Mouse (Mus musculus) hindbrain, embryonic 14.5 days (tissue): ENCODE results near the gene Ldlrad2. TPM values are rescaled to one million over a fixed set of nuclear protein-coding genes. Genes with fewer than 3 reads are reported as not detected.

Experiments
- ATAC-seq: fragments of 200-750 bp; cut with Nextera tagmentation; 2 replicates; pipeline ENCODE4 v1.8.0; 2017; ENCODE audit warnings: moderate number of reproducible peaks, mild to moderate bottlenecking, moderate TSS enrichment, moderate library complexity; ENCODE audit not compliant: low FRiP score
- DNase-seq: peaks from one replicate; pipeline ENCODE4 v3.0.0-alpha.2; 2015; ENCODE audit warnings: low spot score
- H3K27ac ChIP-seq: fragments of 300-500 bp; sonication (generic); 2 replicates; pipeline ENCODE4 v1.5.1; 2014; ENCODE audit warnings: mild to moderate bottlenecking, moderate library complexity
- H3K27me3 ChIP-seq: fragments of 300-500 bp; sonication (generic); 2 replicates; pipeline ENCODE4 v1.6.1; 2014; ENCODE audit warnings: mild to moderate bottlenecking, low read length, mixed read lengths; ENCODE audit not compliant: control insufficient read depth, insufficient read depth
- H3K36me3 ChIP-seq: fragments of 300-500 bp; sonication (generic); replicated peaks from 2 replicates; pipeline ENCODE4 v1.6.1; 2014; ENCODE audit not compliant: control insufficient read depth, insufficient read depth
- H3K4me1 ChIP-seq: fragments of 300-500 bp; sonication (generic); replicated peaks from 2 replicates; pipeline ENCODE4 v1.6.1; 2014; ENCODE audit warnings: antibody characterized with exemption, low read length, mixed read lengths; ENCODE audit not compliant: control insufficient read depth, insufficient read depth
- H3K4me2 ChIP-seq: fragments of 300-500 bp; sonication (generic); replicated peaks from 2 replicates; pipeline ENCODE4 v1.6.1; 2014; ENCODE audit warnings: mild to moderate bottlenecking, moderate library complexity
- H3K4me3 ChIP-seq: fragments of 300-500 bp; sonication (generic); replicated peaks from 2 replicates; pipeline ENCODE4 v1.5.1; 2014; ENCODE audit warnings: mild to moderate bottlenecking, low read length
- H3K9ac ChIP-seq: fragments of 300-500 bp; sonication (generic); 2 replicates; pipeline ENCODE4 v1.6.1; 2014
- H3K9me3 ChIP-seq: fragments of 300-500 bp; sonication (generic); 2 replicates; pipeline ENCODE4 v1.6.1; 2016; ENCODE audit warnings: low read length; ENCODE audit not compliant: control insufficient read depth
- WGBS: fragments of 180-500 bp; shearing (Covaris S2); extraction: QIAGEN DNeasy Blood & Tissue Kit; methylation state at CpG from one replicate; pipeline ENCODE4 v1.1.7; 2014; 5-methylcytosine and 5-hydroxymethylcytosine counted together
- polyA plus RNA-seq: library from polyadenylated mRNA; unstranded; fragments of >200 nt; fragmentation: Nextera tagmentation; extraction: Ambion mirVana; gene quantifications from 2 replicates; pipeline ENCODE4 v1.2.1, GENCODE M21; 2014

Ldlrad2 gene
- 0.57 TPM in 1 of 2 replicates, not detected in the other for polyA plus RNA-seq

DNA sequence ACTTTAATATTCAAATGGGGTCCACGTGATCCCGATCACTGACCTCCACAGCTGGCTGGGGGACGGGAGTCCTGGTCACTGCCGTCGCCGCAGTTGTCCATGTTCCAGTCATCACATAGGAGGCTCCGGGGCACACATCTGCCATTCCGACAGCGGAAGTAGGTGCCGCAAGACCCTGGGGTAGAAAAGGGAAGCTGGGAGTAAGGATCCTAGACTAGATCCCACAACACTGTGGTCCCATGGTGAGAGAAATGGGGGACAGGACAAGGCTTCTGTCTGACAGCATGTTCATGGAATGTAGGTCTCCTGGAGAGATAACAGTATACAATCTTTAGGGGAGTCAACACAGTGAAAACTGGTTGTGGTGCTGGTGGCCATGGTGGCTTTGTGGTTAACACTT lies at the start of gene Ldlrad2:
TSS of gene Ldlrad2 (minus strand) at position 101 of the 400 bp plus-strand sequence.
- peaks cover 13% of the 10 kb centered on the region for H3K27me3 ChIP-seq
- no peak within 1 kb of the TSS for H3K4me2 ChIP-seq
- ATAC-seq (no peak), DNase-seq (no peak)
- H3K4me1 ChIP-seq, result peaks cover 5% of the 10 kb centered on the region; the same call in 1 of the 2 replicates
- H3K9me3 ChIP-seq, result no peaks in the 10 kb centered on the region
- WGBS, result 78% methylated on average over 10 of the region's 10 CpGs
- no peaks in the 10 kb centered on the region for H3K36me3 ChIP-seq
- H3K4me3 ChIP-seq, result no peak within 1 kb of the TSS
- no peak within 1 kb of the TSS for H3K9ac ChIP-seq
- no peak within 1 kb of the TSS for H3K27ac ChIP-seq

- ATAC-seq (no peak), DNase-seq (no peak)
- H3K36me3 ChIP-seq, result peaks cover 93% of the 10 kb centered on the region
- H3K4me3 ChIP-seq, result no peak overlapping the region
- WGBS, result 93% methylated on average over 8 of the region's 8 CpGs
- no peak overlapping the region for H3K9ac ChIP-seq
- H3K27me3 ChIP-seq, result no peaks in the 10 kb centered on the region
- H3K27ac ChIP-seq, result no peak overlapping the region
- H3K4me1 ChIP-seq, result no peaks in the 10 kb centered on the region
- H3K9me3 ChIP-seq, result no peaks in the 10 kb centered on the region
- H3K4me2 ChIP-seq, result no peak overlapping the region
Observed at GRCm38 (mm10) chr4:137622847-137623246, 48.5 kb upstream of the Ldlrad2 start.

DNA sequence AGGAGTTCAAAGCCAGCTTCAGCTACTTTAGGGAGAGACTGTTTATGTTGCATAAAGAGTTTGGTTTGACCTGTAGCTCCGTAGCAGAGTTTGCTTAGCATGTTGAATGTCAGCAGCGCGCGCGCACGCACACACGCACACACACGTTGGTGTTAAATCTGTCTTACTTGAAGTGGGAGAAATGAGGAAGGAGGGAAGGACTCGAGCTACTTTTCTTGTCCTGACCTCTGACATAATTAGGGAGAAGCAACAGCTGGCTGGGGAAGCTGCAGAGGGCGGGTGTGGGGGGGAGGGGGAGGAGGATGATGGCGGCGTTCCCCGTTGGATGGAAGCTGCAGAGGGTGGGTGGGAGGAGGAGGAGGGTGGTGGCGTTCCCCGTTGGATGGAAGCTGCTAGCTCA lies 35.9 kb upstream of the Ldlrad2 start:
- WGBS, result 83% methylated on average over 15 of the region's 15 CpGs
- no peaks in the 10 kb centered on the region for H3K4me1 ChIP-seq
- ATAC-seq (no peak), DNase-seq (no peak)
- no peaks in the 10 kb centered on the region for H3K9me3 ChIP-seq
- H3K4me2 ChIP-seq, result no peak overlapping the region
- no peak overlapping the region for H3K9ac ChIP-seq
- H3K36me3 ChIP-seq, result peaks cover 97% of the 10 kb centered on the region
- no peak overlapping the region for H3K4me3 ChIP-seq
- no peaks in the 10 kb centered on the region for H3K27me3 ChIP-seq
- H3K27ac ChIP-seq, result no peak overlapping the region

DNA sequence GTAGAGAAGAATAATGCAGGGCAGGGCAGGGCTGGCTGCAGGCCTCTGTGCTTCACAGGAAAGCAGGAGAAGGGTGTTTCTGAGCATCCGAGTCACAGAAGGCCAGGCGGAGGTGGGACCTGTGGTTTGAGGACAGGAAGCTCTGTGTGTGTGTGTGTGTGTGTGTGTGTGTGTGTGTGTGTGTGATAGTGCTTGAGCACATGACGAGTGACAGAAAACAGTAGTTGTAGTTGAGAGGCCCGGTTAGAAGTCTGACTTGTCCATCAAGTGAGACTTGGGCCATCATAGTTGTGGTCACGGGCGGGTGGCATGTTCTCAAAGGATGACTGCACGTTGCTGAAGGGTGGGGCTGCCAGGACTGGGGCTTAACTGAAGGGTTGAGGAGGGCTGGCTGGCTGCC lies 35.3 kb upstream of the Ldlrad2 start:
- H3K4me1 ChIP-seq, result no peaks in the 10 kb centered on the region
- WGBS, result 92% methylated on average over 7 of the region's 7 CpGs

GRCm38 (mm10) chr4:137609281-137609680 lies 34.9 kb upstream of the Ldlrad2 start:
- H3K27ac ChIP-seq, result no peak overlapping the region
- no peak for DNase-seq
- H3K27me3 ChIP-seq, result no peaks in the 10 kb centered on the region
- no peaks in the 10 kb centered on the region for H3K9me3 ChIP-seq
- WGBS, result 88% methylated on average over 7 of the region's 7 CpGs
- no peak overlapping the region for H3K9ac ChIP-seq
- peaks cover 98% of the 10 kb centered on the region for H3K36me3 ChIP-seq
- no peak overlapping the region for H3K4me2 ChIP-seq
- H3K4me1 ChIP-seq, result no peaks in the 10 kb centered on the region
- H3K4me3 ChIP-seq, result no peak overlapping the region
- no peak for ATAC-seq

More for the DNA sequence above, 35.3 kb upstream of the Ldlrad2 start:
- no peaks in the 10 kb centered on the region for H3K27me3 ChIP-seq
- DNase-seq (no peak), ATAC-seq (no peak)
- H3K9ac ChIP-seq, result no peak overlapping the region
- no peak overlapping the region for H3K4me2 ChIP-seq
- no peak overlapping the region for H3K4me3 ChIP-seq
- no peak overlapping the region for H3K27ac ChIP-seq
- no peaks in the 10 kb centered on the region for H3K9me3 ChIP-seq
- peaks cover 98% of the 10 kb centered on the region for H3K36me3 ChIP-seq

- Histone ChIP-seq H3K36me3 (peaks cover 77% of the 10 kb centered on the region), H3K9me3 (no peaks in the 10 kb centered on the region), H3K27me3 (no peaks in the 10 kb centered on the region), H3K4me3 (no peak overlapping the region), H3K4me2 (no peak overlapping the region), H3K27ac (no peak overlapping the region), H3K4me1 (peaks cover 4% of the 10 kb centered on the region; the same call in 1 of the 2 replicates), H3K9ac (no peak overlapping the region)
- ATAC-seq, result no peak
- WGBS, result 100% methylated on average over 2 of the region's 2 CpGs
- no peak for DNase-seq
Observed at GRCm38 (mm10) chr4:137607023-137607422, 32.7 kb upstream of the Ldlrad2 start.

DNA sequence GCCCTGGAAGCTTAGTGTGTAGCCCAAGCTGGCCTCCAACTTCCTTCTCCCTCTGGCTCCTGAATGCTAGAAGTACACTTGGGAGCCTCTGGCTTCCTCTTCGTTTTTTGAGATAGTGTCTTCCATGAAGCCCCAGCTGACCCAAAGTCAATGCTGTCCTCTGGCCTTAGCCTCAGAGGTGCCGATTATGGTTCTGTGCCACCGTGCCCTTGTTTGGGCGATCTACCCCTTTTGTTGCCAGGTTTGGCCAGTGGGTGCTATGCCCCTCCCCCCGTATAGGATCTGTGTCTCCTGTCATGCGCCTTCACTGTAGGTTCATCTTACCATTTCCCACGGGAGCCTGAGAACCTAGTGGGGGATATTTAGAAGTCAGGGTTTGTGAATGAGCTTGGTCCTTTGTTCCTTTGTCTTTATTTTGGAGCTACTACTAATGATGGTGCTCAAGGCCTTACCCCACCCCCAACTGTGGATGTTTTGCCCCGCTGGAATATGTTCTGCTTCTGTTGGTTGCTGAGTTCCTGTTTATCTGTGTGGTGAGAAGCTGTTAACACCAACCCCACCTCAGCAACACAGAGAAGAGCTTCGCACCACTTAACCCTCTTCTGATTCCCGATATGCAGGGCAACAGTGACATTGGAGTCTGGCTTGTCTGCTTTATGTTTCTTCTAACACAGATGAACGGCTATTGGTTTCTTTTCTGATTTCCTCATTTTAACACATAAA lies 29.2 kb upstream of the Ldlrad2 start:
- Histone ChIP-seq H3K9me3 (no peaks in the 10 kb centered on the region), H3K36me3 (peaks cover 44% of the 10 kb centered on the region), H3K27ac (no peak overlapping the region), H3K9ac (no peak overlapping the region), H3K4me3 (no peak overlapping the region), H3K4me2 (no peak overlapping the region), H3K27me3 (no peaks in the 10 kb centered on the region), H3K4me1 (peaks cover 10% of the 10 kb centered on the region)
- 85% methylated on average over 11 of the region's 11 CpGs for WGBS
- ATAC-seq (no peak), DNase-seq (no peak)

DNA sequence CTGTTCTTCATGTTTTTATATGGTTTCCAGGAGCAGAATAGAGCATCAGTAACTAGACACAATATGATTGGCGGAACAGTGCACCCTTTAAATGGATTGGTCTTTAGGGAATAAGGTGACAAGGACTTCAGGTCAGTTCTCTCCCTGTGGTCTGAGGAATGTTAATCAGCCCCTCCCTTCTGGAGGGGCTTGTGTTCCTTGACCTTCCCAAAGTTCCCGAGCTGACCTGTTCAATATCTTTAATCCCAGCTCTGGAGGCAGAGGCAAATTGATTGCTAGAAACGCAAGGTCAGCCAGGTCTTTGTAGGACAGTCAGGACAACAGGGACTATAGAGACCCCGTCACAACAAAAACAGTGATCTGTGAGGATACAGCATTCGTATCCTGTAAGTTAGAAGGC lies 24.2 kb upstream of the Ldlrad2 start:
- H3K27ac ChIP-seq, result no peak overlapping the region
- no peak overlapping the region for H3K4me3 ChIP-seq
- H3K4me1 ChIP-seq, result peaks cover 26% of the 10 kb centered on the region
- DNase-seq, result no peak
- H3K4me2 ChIP-seq, result no peak overlapping the region
- no peaks in the 10 kb centered on the region for H3K27me3 ChIP-seq
- no peak for ATAC-seq
- H3K36me3 ChIP-seq, result no peaks in the 10 kb centered on the region
- WGBS, result 80% methylated on average over 5 of the region's 5 CpGs
- no peaks in the 10 kb centered on the region for H3K9me3 ChIP-seq
- no peak overlapping the region for H3K9ac ChIP-seq

DNA sequence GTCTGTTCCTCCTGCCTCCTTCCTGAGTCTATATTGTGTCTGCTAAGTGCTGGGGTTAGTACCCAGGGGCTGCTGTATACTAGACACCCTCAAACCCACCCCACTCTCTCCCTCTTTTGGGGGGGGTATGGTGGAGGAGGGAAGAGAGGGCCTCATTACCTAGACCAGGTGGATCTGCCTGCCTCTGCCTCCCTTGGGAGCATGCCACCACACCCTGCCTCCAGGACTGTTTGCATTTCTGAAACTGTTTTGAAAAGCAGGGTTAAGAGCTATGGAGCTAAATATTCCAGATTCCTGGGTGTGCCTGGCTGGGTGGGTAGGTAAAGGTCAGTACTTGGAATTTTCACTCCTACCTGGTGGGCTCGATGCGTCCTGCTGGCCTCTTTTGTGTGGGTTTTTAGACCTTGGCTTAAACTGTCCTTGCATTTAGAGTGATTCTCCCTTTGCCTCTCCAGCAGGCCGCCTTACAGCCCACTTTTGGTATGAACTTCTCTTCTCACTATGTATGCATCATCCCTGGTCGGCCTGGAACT lies 22.8 kb upstream of the Ldlrad2 start:
- Histone ChIP-seq H3K4me2 (no peak overlapping the region), H3K4me1 (peaks cover 24% of the 10 kb centered on the region), H3K36me3 (no peaks in the 10 kb centered on the region), H3K9ac (no peak overlapping the region), H3K9me3 (no peaks in the 10 kb centered on the region), H3K4me3 (no peak overlapping the region), H3K27me3 (no peaks in the 10 kb centered on the region), H3K27ac (no peak overlapping the region)
- 95% methylated on average over 4 of the region's 4 CpGs for WGBS
- DNase-seq, result no peak
- no peak for ATAC-seq
